Mouse (Mus musculus) layer of hippocampus, adult 8-10 months (tissue): ENCODE data around the gene Arl4c. TPM values are rescaled to one million over a fixed set of nuclear protein-coding genes. Genes with fewer than 3 reads are reported as not detected.

Experiments used
- DNase-seq, 2 experiments: peaks; one replicate each; pipeline ENCODE4 v3.0.0; 2022; ENCODE audit warnings: low spot score in 2 of 2
- total RNA-seq, 4 experiments: library from RNA; stranded (reverse); gene quantifications; 2 replicates each; pipeline ENCODE4 v1.2.4; 2022

The Arl4c gene
- total RNA-seq, 4 experiments from 2014 or later, result 31.3 to 41.3 (median 34.3) TPM

- no peak for DNase-seq
Observed at GRCm38 (mm10) chr1:88625190-88625589, 76.8 kb downstream of the Arl4c start.

GRCm38 (mm10) chr1:88624376-88624775, 77.6 kb downstream of the Arl4c start:
- DNase-seq, result no peak

GRCm38 (mm10) chr1:88623541-88624115, 78.4 kb downstream of the Arl4c start:
- peak; percentile 6 to 10 for DNase-seq

Other genes starting within 250 kb of the Arl4c start
- under 1 TPM in 2 of 4 experiments, not detected in 2; 0.32 to 0.43 TPM for gene Glrp1, start 192.2 kb downstream of the Arl4c start, total RNA-seq